Mouse (Mus musculus) kidney, postnatal 0 days (tissue): ENCODE data around the gene Mrgprd. TPM values are rescaled to one million over a fixed set of nuclear protein-coding genes. Genes with fewer than 3 reads are reported as not detected.

Experiments
- ATAC-seq: fragments of 200-750 bp; cut with Nextera tagmentation; replicated peaks from 2 replicates; pipeline ENCODE4 v1.8.0; 2017; ENCODE audit warnings: low read depth, moderate number of reproducible peaks, moderate TSS enrichment, moderate library complexity; ENCODE audit not compliant: low FRiP score
- DNase-seq: peaks from one replicate; pipeline ENCODE4 v3.0.0-alpha.2; 2016; ENCODE audit warnings: low spot score
- H3K27ac ChIP-seq: fragments of 300-500 bp; sonication (generic); 2 replicates; pipeline ENCODE4 v1.5.1; 2014; ENCODE audit warnings: mild to moderate bottlenecking
- H3K27me3 ChIP-seq: fragments of 300-500 bp; sonication (generic); 2 replicates; pipeline ENCODE4 v1.6.1; 2014; ENCODE audit warnings: low read length, mixed read lengths; ENCODE audit not compliant: insufficient read depth
- H3K36me3 ChIP-seq: fragments of 300-500 bp; sonication (generic); 2 replicates; pipeline ENCODE4 v1.6.1; 2014; ENCODE audit warnings: low read length, mixed read lengths; ENCODE audit not compliant: insufficient read depth
- H3K4me1 ChIP-seq: fragments of 300-500 bp; sonication (generic); replicated peaks from 2 replicates; pipeline ENCODE4 v1.6.1; 2014; ENCODE audit warnings: antibody characterized with exemption, low read length, mixed read lengths; ENCODE audit not compliant: insufficient read depth
- H3K4me2 ChIP-seq: fragments of 300-500 bp; sonication (generic); 2 replicates; pipeline ENCODE4 v1.6.1; 2014; ENCODE audit warnings: mild to moderate bottlenecking, low read length, moderate library complexity, mixed read lengths
- H3K4me3 ChIP-seq: fragments of 300-500 bp; sonication (generic); replicated peaks from 2 replicates; pipeline ENCODE4 v1.5.1; 2014; ENCODE audit warnings: low read depth, low read length
- H3K9ac ChIP-seq: fragments of 300-500 bp; sonication (generic); 2 replicates; pipeline ENCODE4 v1.6.1; 2014; ENCODE audit warnings: low read depth, low read length
- H3K9me3 ChIP-seq: fragments of 300-500 bp; sonication (generic); replicated peaks from 2 replicates; pipeline ENCODE4 v1.6.1; 2016; ENCODE audit warnings: low read length, inconsistent platforms, mixed read lengths
- CTCF ChIP-seq: IDR thresholded peaks from 2 replicates; pipeline ENCODE4 v1.5.1; 2016; ENCODE audit warnings: antibody characterized with exemption, low read depth, mild to moderate bottlenecking, moderate library complexity
- WGBS: fragments of 180-500 bp; shearing (Covaris S2); extraction: QIAGEN DNeasy Blood & Tissue Kit; methylation state at CpG from one replicate; pipeline ENCODE4 v1.1.7; 2014; 5-methylcytosine and 5-hydroxymethylcytosine counted together
- polyA plus RNA-seq: library from polyadenylated mRNA; unstranded; fragments of >200 nt; fragmentation: Nextera tagmentation; extraction: Ambion mirVana; gene quantifications from 2 replicates; pipeline ENCODE4 v1.2.1, GENCODE M21; 2015

Mrgprd gene
- polyA plus RNA-seq, 1 experiment from 2014 or later: not detected

GRCm38 (mm10) chr7:145308866-145309265 lies 5.8 kb upstream of the Mrgprd start:
- TF ChIP-seq CTCF: no peak
- WGBS: 50% methylated on average over 4 of the region's 4 CpGs
- no peak for ATAC-seq

GRCm38 (mm10) chr7:145309877-145310276 lies 4.8 kb upstream of the Mrgprd start:
- H3K9ac ChIP-seq: no peak overlapping the region
- no peaks in the 10 kb centered on the region for H3K27me3 ChIP-seq
- 0 out of 2 replicates have a peak, but pooled peaks cover 3% of the 10 kb centered on the region for H3K4me1 ChIP-seq
- WGBS: 93% methylated on average over 1 of the region's 1 CpGs
- no peak overlapping the region for H3K4me2 ChIP-seq
- no peaks in the 10 kb centered on the region for H3K36me3 ChIP-seq
- no peak overlapping the region for H3K4me3 ChIP-seq
- TF ChIP-seq CTCF: no peak
- H3K27ac ChIP-seq: no peak overlapping the region
- no peaks in the 10 kb centered on the region for H3K9me3 ChIP-seq
- no peak for ATAC-seq
- no peak for DNase-seq

More at GRCm38 (mm10) chr7:145308866-145309265, 5.8 kb upstream of the Mrgprd start:
- Histone ChIP-seq H3K4me3 (no peak overlapping the region), H3K27ac (no peak overlapping the region), H3K4me1 (0 out of 2 replicates have a peak, but pooled peaks cover 3% of the 10 kb centered on the region), H3K36me3 (no peaks in the 10 kb centered on the region), H3K9ac (no peak overlapping the region), H3K4me2 (no peak overlapping the region), H3K9me3 (no peaks in the 10 kb centered on the region), H3K27me3 (no peaks in the 10 kb centered on the region)
- no peak for DNase-seq

- Histone ChIP-seq H3K9ac (no peak overlapping the region), H3K4me2 (no peak overlapping the region), H3K4me3 (no peak overlapping the region), H3K27me3 (no peaks in the 10 kb centered on the region), H3K4me1 (0 out of 2 replicates have a peak, but pooled peaks cover 3% of the 10 kb centered on the region), H3K9me3 (no peaks in the 10 kb centered on the region), H3K27ac (no peak overlapping the region), H3K36me3 (no peaks in the 10 kb centered on the region)
- WGBS: 40% methylated on average over 5 of the region's 5 CpGs
- ATAC-seq (no peak), DNase-seq (no peak)
- no peak for TF ChIP-seq CTCF
Observed at GRCm38 (mm10) chr7:145310526-145310925, 4.1 kb upstream of the Mrgprd start.

GRCm38 (mm10) chr7:145312137-145312536 lies 2.5 kb upstream of the Mrgprd start:
- H3K4me1 ChIP-seq: 0 out of 2 replicates have a peak, but pooled peaks cover 3% of the 10 kb centered on the region
- WGBS: 81% methylated on average over 3 of the region's 3 CpGs
- no peak for DNase-seq
- H3K27ac ChIP-seq: no peak overlapping the region
- TF ChIP-seq CTCF: no peak
- H3K36me3 ChIP-seq: no peaks in the 10 kb centered on the region
- H3K4me3 ChIP-seq: no peak overlapping the region
- ATAC-seq: no peak
- H3K27me3 ChIP-seq: no peaks in the 10 kb centered on the region
- H3K4me2 ChIP-seq: no peak overlapping the region
- H3K9me3 ChIP-seq: no peaks in the 10 kb centered on the region
- no peak overlapping the region for H3K9ac ChIP-seq

- no peaks in the 10 kb centered on the region for H3K9me3 ChIP-seq
- H3K36me3 ChIP-seq: no peaks in the 10 kb centered on the region
- H3K4me3 ChIP-seq: no peak overlapping the region
- TF ChIP-seq CTCF: no peak
- H3K27me3 ChIP-seq: no peaks in the 10 kb centered on the region
- no peak overlapping the region for H3K27ac ChIP-seq
- ATAC-seq (no peak), DNase-seq (no peak)
- no peak overlapping the region for H3K4me2 ChIP-seq
- WGBS: 72% methylated on average over 4 of the region's 4 CpGs
- no peak overlapping the region for H3K9ac ChIP-seq
- H3K4me1 ChIP-seq: no peaks in the 10 kb centered on the region
Observed at GRCm38 (mm10) chr7:145317522-145317921, 2.9 kb downstream of the Mrgprd start.

GRCm38 (mm10) chr7:145319481-145319880 lies 4.8 kb downstream of the Mrgprd start:
- H3K27me3 ChIP-seq: no peaks in the 10 kb centered on the region
- DNase-seq: no peak
- no peaks in the 10 kb centered on the region for H3K4me1 ChIP-seq
- H3K9me3 ChIP-seq: no peaks in the 10 kb centered on the region
- no peak for ATAC-seq
- WGBS: 57% methylated on average over 3 of the region's 3 CpGs
- H3K9ac ChIP-seq: no peak overlapping the region
- H3K36me3 ChIP-seq: no peaks in the 10 kb centered on the region
- H3K4me2 ChIP-seq: no peak overlapping the region
- TF ChIP-seq CTCF: no peak
- no peak overlapping the region for H3K27ac ChIP-seq
- no peak overlapping the region for H3K4me3 ChIP-seq

- no peaks in the 10 kb centered on the region for H3K36me3 ChIP-seq
- H3K4me1 ChIP-seq: no peaks in the 10 kb centered on the region
- ATAC-seq (no peak), DNase-seq (no peak)
- H3K9me3 ChIP-seq: no peaks in the 10 kb centered on the region
- WGBS: 36% methylated on average over 4 of the region's 4 CpGs
- H3K4me3 ChIP-seq: no peak overlapping the region
- no peaks in the 10 kb centered on the region for H3K27me3 ChIP-seq
- no peak overlapping the region for H3K9ac ChIP-seq
- H3K27ac ChIP-seq: no peak overlapping the region
- no peak overlapping the region for H3K4me2 ChIP-seq
- TF ChIP-seq CTCF: no peak
Observed at GRCm38 (mm10) chr7:145323607-145324006, 9.0 kb downstream of the Mrgprd start.
